Mouse (Mus musculus): ENCODE measurements around the gene Sema3d. TPM values are rescaled to one million over a fixed set of nuclear protein-coding genes. Genes with fewer than 3 reads are reported as not detected.

Gene Sema3d
- polyA plus RNA-seq, 1 experiment: 0.19 TPM

DNA sequence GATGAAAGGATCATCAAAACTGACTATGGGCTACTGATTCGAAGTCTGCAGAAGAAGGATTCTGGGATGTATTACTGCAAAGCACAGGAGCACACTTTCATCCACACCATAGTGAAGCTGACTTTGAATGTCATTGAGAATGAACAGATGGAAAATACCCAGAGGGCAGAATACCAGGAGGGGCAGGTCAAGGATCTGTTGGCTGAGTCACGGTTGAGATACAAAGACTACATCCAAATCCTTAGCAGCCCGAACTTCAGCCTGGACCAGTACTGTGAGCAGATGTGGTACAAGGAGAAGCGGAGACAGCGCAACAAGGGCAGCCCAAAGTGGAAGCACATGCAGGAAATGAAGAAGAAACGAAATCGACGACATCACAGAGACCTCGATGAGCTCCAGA lies 201.7 kb downstream of the Sema3d start:
- no peaks in the 10 kb centered on the region for H3K36me3 ChIP-seq (ENCODE audit: control insufficient read depth, insufficient read depth, low read length)
- H3K27me3 ChIP-seq (ENCODE audit: control insufficient read depth, insufficient read depth, low read length): no peaks in the 10 kb centered on the region
- no peaks in the 10 kb centered on the region for H3K4me1 ChIP-seq (ENCODE audit: control insufficient read depth, insufficient read depth, insufficient read length, low read length)
- TF ChIP-seq POLR2A (IDR thresholded peaks at IDR 0.05; ENCODE audit: low read depth, low read length): no peak
- no peak for TF ChIP-seq CTCF (IDR thresholded peaks at IDR 0.05; ENCODE audit: extremely low read depth, insufficient read length, insufficient replicate concordance, low read depth, low read length)
- no peak overlapping the region for H3K27ac ChIP-seq (ENCODE audit: insufficient read depth, low read depth, low read length)
- 92% methylated on average over 9 of the region's 9 CpGs for WGBS
- no peak overlapping the region for H3K4me3 ChIP-seq (ENCODE audit: low read depth, low read length)

GRCm38 (mm10) chr5:12634227-12634980 lies 251.2 kb downstream of the Sema3d start:
- no peaks in the 10 kb centered on the region for H3K27me3 ChIP-seq (ENCODE audit: control insufficient read depth, insufficient read depth, low read length)
- no peak overlapping the region for H3K4me3 ChIP-seq (ENCODE audit: low read depth, low read length)
- no peak for TF ChIP-seq CTCF (IDR thresholded peaks at IDR 0.05; ENCODE audit: extremely low read depth, insufficient read length, insufficient replicate concordance, low read depth, low read length)
- TF ChIP-seq POLR2A (IDR thresholded peaks at IDR 0.05; ENCODE audit: low read depth, low read length): no peak
- no peaks in the 10 kb centered on the region for H3K4me1 ChIP-seq (ENCODE audit: control insufficient read depth, insufficient read depth, insufficient read length, low read length)
- H3K36me3 ChIP-seq (ENCODE audit: control insufficient read depth, insufficient read depth, low read length): no peaks in the 10 kb centered on the region
- WGBS: 67% methylated on average over 8 of the region's 8 CpGs
- H3K27ac ChIP-seq (ENCODE audit: insufficient read depth, low read depth, low read length): no peak overlapping the region

DNA sequence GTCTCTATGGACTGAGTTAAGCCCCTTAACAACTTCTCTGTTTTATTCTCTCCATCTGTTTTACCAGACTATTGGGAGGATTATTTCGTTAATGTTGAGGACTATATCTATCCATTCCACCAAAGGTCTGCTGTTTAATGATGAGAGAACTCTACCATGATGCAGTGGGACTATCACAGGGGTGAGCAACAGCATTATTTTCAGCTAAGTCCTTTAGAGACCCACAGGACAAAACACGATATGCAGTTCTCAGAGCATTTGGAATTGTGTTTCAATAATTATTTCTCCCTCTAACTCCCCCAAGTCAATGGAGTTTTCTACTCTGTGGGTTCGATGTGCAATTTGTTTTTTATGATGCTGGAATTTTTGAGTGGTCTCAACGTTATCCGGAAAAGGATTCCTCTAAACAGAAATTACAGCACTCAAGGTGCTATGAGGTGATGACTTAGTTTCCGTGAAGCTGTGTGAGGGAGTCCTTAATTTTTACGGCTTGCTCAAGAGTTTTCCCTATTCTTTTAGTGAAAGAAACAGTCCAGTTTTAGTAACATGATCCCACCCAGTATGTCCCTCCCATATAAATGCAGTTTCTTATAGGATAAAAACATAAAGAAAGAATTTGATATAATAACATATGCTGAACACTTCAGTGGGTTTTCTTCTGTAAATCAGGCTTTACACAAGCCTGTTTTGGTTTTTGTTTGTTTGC lies 254.7 kb downstream of the Sema3d start:
- 85% methylated on average over 7 of the region's 7 CpGs for WGBS
- no peaks in the 10 kb centered on the region for H3K36me3 ChIP-seq (ENCODE audit: control insufficient read depth, insufficient read depth, low read length)
- H3K4me3 ChIP-seq (ENCODE audit: low read depth, low read length): no peak overlapping the region
- no peak overlapping the region for H3K27ac ChIP-seq (ENCODE audit: insufficient read depth, low read depth, low read length)
- no peaks in the 10 kb centered on the region for H3K27me3 ChIP-seq (ENCODE audit: control insufficient read depth, insufficient read depth, low read length)
- H3K4me1 ChIP-seq (ENCODE audit: control insufficient read depth, insufficient read depth, insufficient read length, low read length): no peaks in the 10 kb centered on the region
- no peak for TF ChIP-seq POLR2A (IDR thresholded peaks at IDR 0.05; ENCODE audit: low read depth, low read length)
- no peak for TF ChIP-seq CTCF (IDR thresholded peaks at IDR 0.05; ENCODE audit: extremely low read depth, insufficient read length, insufficient replicate concordance, low read depth, low read length)

Data from small intestine, adult 2 months (tissue).